Mouse (Mus musculus) fat pad, adult 2 months (tissue): Measurements from ENCODE around the gene Slc39a5.

ENCODE experiments used
- DNase-seq: peaks from one replicate; pipeline ENCODE4 v3.0.0-alpha.2; 2011; ENCODE audit warnings: low read depth, low spot score; ENCODE audit errors: extremely low read depth

Gene Slc39a5

DNA sequence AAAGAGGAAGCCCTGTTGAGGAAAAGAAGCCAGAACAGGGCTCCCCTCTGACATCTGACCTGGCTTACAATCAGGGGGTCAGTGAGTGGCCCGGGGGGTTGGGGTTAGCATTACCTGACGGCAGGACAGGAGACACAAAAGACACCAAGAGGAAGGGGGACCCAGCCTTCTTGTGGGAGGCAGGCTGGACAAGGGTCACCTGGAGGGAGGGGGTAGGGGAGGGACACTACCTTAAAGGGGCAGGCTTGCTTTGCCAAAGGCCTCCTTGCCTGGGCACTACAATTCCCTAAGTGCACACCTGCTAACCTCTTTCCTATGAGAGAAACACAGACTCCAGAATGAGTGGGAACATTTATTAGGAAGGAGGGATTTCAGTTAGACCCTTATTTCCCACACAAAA, at the start of gene Slc39a5:
TSS of gene Slc39a5 (minus strand) at position 174 of the 400 bp plus-strand sequence.
- DNase-seq: no peak

DNA sequence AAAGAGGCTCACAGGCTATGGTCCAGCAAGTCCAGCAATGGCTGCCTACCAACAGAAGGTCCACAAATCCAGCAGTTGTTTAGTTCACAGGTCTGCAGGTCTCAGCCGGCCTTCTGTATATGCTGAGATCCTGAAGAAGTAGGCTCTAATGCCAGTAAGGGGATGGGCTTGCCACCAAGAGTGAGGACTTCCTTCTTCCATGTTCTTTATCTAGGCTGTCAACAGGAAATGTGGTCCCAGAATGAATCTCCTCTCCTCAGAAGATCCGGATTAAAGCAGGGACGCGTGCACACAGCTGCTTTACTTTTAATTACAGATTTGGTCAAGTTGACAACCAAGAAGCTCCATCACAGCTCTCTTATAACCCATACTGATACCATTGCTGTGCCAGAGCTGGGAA, 44.4 kb upstream of the Slc39a5 start:
- no peak for DNase-seq

DNA sequence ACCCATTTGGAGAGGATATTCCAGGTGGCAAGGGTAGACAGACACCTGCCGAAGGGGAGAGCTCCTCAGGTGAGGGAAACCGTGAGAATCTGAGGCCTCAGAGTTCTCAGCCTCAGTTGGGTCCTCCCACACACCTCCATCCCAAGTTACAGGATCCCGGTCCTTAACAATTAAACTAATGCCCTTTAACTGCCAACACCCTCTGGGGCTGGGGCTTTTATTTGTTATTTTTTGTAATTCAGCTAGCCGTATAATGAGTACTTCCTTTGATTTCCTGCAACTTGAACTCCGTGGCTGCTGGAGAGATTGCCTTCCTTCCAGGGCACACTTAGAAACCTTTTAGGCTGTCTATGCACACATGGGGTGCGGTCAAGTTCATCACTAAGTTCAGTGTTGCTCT, 43.3 kb upstream of the Slc39a5 start:
- DNase-seq: no peak

DNA sequence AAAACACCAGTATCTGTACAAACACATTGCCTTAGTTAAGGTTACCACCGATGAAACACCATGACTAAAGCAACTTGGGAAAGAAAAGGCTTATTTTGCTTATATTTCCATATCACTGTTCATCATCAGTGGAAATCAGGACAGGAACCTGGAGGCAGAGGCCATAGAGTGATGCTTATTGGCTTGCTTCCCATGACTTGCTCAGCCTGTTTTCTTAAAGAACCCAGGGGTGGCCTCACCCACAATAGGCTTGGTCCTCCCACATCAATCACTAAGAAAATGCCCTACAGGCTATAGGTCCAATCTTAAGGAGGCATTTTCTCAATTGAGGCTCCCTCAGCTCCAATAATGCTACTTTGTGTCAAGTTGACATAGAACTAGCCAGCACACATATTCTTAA, 41.7 kb upstream of the Slc39a5 start:
- peak; percentile 71 for DNase-seq

DNA sequence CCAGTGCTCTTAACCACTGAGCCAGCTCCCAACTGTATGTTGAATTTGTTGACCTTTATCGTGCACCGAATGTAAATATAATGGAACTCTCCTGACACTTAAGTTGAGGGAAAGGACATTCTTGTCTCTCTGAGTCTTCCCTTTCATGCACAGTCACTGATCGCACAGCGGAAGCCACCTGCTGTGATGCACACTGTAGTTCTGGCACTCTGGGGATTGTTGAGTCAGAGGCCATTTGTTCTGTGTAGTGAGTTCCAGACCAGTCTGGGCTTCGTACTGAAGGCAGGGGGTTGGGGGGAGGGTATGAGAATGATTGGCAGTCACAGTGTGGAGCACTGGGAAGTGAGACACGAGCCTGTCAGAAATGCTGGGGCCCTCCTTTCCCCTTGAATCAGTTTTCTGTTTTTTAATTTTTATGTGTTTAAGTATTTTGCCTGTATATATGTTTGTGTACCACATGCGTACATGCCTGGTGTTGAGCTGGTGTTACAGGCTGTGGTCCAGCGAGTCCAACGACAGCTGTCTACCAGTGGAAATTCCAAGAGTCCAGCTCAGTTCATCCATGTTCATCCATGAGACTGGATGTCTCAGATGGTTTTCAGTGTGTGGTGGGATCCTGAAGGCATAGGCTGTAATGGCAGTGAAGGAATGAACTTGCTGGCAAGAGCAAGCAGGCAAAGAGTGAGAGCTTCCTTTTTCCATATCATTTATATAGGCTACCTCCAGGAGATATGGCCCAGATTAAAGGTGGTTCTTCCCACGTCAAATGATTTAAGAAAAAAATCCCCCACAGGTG, 40.5 kb upstream of the Slc39a5 start:
- DNase-seq: no peak

DNA sequence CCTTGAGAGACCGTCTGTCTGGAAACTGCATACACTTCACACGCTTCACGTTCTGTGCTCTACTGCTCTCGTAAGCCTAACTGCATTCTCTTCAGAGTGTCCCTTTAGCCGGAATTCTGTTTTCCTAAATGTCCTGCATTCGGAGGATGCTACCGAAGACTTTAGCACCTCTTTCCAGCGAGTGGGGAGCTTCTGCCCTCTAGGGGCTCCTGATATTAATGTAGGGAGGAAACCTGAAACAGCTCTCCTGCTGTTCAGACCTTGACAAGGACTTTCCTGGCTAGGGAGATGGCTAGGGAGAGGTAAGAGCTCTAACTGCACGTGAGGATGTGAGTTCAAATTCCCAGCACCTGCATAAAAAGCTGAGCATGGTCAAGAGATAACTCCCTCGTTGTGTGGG, 39.4 kb upstream of the Slc39a5 start:
- no peak for DNase-seq

DNA sequence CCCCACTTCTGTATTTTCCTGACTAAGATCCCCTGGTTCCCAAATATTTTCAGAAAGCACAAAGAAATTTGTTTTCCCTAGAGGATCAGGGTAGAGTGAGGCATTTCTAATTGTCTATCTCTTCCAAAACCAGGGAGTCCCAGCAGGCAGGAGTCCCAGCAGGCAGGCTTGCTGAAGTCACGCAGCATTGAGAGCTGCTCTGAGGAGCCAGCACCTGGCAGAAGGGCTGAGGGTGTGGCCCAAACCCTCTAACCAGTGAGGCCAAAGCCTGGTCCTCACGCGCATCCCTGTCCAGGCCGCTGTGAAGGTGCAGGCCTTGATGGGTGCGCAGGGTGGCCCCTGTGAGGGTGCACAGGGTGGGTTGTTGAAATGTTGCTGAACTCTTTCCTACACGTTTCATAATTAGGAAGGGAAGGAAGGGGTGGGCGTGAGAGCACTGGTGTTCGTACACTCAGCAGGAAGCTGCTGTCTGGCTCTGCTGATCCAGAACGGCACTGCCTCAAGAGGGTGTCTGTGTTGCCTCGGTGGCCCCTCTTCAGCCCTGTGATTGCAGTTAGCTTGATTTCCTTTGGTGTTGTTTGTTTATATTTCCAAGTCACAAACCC, 37.7 kb upstream of the Slc39a5 start:
- DNase-seq: no peak

DNA sequence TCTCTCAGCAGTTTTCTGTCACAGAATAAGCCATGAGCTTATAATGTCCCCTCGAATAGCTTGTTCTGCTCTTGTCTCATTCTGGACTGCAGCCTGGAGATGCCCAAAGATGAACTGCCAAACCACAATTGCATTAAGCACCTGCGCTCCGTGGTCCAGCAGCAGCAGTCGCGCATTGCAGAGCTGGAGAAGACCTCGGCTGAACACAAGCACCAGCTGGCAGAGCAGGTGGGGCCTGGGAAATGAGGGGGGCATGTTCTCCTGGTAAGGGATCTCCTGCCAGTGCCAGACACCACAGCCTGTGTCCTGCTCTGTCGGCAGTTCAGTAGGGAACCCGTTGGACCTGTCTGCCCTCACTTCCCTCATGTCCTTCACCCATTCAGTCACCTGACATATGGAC, 35.3 kb upstream of the Slc39a5 start:
- DNase-seq: no peak

DNA sequence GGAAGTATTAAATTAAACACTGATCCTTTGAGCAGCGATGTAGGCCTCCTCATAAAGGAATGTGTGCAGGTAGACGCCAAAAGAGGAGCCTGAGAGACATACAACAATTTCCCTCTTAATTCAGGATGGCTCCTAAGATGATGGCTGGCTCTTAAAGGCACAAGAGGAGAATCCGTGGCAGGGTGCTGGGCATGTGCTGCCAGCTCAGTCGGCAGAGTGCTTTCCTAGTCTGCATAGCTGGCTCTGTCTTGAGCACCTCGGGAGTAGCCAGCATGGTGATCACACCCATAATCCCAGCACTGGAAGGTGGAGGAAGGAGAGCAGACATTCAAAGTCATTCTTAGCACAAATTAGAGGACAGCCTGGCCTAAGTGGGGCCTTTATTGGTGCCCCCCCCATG, 34.8 kb upstream of the Slc39a5 start:
- DNase-seq: no peak

DNA sequence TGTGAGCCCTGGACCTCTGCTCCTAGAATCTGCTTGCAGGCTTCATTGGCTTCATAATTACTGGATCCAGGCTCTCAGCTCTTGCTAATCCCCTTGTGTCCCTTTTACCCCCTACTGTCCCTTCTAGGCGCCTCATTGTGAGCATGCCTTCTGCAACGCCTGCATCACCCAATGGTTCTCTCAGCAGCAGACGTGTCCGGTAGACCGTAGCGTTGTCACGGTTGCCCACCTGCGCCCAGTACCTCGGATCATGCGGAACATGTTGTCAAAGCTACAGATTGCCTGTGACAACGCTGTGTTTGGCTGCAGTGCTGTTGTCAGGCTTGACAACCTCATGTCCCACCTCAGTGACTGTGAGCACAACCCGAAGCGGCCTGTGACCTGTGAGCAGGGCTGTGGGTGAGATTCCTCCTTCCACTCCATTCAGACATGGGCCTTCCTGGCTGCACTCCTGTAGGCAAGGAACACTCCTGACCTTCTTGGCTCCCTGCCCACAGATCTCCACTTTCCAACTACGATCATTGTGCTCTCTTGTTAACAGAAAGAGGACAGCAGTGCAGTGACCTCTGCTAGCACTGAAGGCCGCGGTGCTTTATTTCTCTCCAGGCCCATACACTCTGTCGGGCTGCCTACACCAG, 34.3 kb upstream of the Slc39a5 start:
- no peak for DNase-seq

DNA sequence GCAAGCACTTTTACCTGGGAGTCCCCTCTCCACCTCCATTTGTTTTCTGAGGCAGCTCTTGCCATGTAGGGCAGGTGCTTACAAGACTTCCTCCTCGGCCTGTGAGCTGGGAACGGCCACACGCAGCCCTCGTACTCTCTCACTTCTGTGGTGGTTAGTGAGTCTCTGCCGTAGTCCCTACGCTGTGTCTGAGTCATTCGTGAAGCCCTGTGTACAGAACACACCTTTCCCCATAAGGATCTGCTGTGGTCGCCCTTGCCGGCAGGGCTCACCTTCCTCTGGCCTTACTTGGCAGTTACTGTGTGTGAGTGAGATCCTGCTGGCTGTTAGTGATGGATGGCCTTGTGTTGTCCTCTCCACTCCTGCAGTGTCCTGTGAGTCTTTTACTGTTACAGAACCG, 33.7 kb upstream of the Slc39a5 start:
- no peak for DNase-seq

DNA sequence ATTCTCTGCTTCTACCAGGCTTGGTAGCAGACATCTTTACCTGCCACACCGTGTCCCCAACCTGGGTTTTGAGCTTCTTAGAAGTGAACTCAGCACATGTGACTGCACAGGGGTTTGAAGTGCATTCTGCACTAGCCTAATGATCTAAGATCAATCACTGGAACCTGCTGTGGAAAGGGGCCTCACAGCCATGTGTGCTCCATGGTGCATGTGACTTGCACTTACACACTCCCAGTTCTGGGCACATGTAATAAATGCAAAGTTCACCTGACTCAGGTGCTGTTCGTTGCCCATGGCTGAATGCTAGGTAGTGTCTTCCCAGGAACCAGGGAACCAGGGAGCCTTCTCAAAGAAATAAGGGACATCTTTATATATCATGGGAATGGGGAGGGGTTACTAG, 32.4 kb upstream of the Slc39a5 start:
- DNase-seq: no peak

DNA sequence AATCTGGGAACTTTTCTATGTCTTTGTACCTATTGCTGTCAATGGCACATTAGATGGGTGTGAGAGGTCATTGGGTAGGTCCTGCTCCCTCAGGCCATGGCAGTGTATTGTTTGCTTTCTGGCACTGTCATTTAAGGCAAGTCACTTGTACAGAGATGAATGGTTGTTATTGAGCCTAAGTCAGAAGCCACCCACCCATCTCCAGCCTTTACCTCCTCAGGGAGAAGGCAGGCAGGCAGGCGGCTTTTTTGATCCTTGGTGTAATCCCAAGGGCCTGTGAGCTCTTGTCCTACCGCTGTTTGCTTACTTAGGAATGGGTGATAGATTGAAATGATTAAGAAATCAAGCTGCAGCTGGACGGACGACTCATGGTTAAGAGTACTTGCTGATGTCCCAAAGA, 28.4 kb upstream of the Slc39a5 start:
- peak; percentile 81 for DNase-seq

DNA sequence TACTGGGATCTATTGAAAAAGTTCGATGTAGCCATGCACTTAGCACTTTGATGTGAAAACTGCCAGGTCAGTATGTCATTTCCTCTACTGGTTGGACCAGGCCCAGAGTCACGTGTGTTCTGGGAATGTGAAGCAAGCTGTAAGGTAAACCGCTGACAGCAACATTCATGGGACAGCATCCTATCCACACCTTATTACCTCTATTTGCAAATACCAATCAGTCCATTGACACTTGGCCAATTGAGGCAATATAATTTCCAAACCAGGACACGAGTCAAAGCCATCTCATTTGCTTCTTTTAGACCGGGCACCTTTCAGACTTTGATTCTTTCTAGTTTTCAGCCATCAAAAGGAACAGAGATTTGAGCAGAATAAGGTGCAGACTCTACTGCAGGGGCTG, 28.0 kb upstream of the Slc39a5 start:
- peak; percentile 76 for DNase-seq

DNA sequence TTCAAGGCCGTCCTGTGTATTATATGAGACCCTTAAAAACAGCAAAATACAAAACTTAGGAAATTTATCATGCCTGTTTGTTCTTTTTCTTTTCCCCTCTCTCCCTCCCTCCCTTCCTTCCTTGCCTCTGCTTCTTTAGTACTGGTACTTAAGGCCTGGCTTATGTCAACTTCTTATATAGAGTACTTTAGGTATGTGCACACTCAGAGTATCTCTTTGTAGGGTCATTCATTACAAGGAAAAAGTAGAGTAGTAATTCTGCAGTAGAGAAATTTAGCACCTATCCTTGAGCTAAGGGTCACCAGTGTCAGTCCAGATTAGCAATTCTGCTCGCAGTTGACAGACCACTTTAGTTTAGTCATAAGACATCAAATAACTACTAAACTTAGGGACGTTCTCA, 24.2 kb upstream of the Slc39a5 start:
- DNase-seq: no peak

DNA sequence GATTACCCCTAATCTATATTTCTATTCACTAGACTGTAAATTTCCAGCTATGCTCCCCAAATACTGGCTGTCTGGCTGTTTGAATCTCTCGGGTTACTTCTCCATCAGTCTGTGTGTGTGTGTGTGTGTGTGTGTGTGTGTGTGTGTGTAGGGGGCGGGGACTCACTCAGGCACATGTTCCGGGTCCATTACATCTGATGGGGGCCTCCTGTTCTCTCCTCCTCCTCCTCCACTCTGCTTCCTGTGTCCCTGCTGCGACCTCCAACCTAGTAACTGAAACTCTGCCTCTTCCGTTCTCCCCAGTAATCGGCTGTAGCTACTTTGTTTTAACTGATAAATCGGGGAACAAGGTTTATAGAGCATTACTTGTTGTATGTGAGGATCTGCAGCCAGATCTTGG, 23.6 kb upstream of the Slc39a5 start:
- no peak for DNase-seq

DNA sequence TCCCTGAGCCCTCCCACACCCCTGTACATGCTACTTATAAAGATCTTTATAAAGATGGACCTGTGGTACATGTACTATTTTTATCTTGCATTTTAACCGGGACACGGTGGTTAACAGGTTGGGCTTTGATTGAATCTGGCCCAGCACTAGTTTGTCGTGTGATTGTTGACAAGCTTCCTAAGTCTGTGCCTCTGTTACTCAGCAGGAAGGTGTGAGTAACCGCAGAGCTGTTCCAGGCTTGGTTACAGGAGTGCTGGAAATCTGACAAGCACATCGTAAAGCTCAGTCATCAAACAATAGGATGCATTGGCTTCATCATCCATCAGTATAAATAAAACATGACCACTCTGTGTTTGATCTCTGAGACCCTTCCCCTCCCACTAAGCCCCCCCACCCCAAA, 21.4 kb upstream of the Slc39a5 start:
- DNase-seq: no peak

DNA sequence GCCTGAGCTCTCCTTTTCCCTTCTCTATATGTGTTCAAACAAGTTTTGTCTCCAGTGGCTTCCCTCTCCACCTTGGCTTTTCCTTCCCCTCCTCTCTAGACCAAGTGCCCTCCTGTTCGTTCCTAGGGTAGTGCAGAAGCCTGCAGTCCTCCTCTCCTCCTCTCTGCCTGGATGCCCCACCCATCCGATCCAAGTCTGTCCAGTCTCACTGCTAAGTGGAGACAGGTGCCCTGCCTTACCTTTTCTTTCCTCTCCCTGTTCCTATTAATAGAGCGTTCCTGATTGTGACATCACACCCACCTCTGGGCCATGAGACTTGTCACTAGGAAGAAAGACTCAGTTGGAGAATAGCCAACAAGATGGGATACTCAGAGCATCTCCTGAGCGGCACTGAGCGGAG, 13.8 kb upstream of the Slc39a5 start:
- no peak for DNase-seq

DNA sequence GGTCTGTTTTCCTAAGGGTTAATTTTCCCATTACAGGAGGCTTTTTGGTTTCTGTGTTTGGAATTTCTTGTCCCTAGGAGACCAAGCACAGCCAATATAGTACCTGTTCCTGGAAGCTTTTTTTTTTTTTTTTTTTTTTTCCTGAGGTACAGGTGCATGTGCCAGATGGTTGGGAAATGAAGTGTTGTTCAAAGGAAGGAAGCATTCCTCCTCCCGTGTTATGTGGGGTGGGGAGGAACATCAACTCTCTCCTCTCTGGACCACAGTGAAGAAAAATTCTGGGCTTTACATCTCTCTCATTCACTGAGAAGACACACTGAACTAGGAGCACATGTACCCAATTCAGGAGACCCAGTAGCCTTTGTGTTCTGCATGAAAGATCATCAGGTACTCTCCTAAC, 12.0 kb upstream of the Slc39a5 start:
- DNase-seq: no peak

DNA sequence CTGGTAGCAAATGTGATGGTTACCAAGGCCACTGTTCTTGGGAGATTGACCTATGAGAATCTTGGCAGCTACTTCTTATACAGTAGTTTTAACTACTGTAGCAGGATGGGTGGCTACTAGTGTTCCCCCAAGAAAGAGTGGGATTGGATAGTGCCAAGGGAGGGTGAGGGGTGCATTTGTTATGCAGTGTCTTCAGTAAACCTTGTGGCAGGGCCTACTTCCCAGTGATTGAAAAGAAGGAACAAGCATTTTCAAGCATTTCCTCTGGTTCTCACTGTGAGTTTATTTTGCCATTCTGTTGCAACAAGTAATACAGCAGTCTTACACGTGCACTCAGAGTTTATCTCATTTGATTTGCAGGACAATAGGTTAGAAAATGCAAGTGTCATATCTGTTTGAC, 11.5 kb upstream of the Slc39a5 start:
- no peak for DNase-seq

DNA sequence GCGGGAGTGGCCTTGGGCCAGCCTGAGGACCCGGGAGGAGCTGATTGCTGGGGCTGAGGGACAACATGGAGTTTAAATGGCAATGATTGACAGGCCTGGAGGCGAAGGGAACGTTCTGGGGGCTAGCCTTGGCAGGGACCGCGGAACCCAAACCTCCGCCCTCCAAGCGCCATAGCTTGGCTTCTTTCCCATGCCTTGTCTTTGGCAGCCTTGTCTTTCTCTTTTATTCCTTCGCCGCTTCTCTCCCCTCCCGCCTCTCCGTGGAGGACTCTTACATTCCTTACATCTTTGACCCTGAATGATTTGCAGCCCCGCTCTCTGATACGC, 11.0 kb upstream of the Slc39a5 start:
- no peak for DNase-seq

DNA sequence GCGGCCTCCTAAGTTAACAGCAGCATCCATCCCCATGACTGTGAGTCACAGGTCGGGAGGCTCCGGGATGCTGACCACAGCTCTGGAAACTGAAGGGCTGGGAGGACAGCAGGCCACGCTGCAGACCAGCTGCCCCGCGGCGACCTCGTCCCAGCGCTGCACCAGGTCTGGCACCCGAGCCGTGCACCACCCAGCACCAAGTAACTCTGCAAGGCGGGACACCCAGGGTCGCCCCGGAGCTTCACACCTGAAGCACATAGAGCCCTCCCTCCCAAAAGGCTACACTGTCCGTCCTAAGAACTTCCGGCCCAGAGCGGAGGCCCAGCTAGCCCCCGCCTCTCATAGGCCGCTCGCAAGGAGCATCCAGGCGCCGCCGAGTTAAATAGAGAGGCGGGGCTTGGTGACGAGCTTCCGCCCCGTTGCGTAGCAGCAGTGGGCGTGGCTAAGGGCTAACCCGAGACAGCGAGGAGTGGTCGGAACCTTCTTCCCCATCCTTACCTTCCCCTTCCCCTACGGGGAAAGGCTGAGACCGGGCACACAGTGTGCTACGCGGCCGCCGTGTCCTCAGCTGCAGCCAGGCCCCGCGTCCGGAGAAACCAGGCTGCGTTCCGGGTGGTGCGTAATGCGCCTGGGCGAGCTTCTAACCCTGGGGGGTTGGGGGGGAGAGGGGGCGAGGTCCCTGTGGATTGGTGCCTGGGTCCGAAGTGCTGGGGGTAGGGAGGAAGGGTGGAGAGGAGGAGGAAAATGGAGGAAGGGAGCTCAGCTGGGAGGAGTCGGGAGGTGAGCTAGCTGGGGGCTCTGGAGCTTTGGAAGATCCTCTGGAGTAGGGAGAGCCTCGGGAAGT, 10.4 kb upstream of the Slc39a5 start, which contains the start of the genes Nabp2 and Rnf41:
TSS of gene Nabp2 (minus strand) at position 282 of the 844 bp plus-strand sequence.
TSS of gene Rnf41 (plus strand) at position 447 of the 844 bp plus-strand sequence.
- peak; percentile 61 for DNase-seq
